Mouse (Mus musculus): ENCODE measurements around the gene Ldlrad3. TPM values are rescaled to one million over a fixed set of nuclear protein-coding genes. Genes with fewer than 3 reads are reported as not detected.

Ldlrad3 gene
- total RNA-seq, 2 experiments from 2014 or later = 9.6 to 10.6 TPM

- intact Hi-C loops (cut with DNase I) = no loop called here
- no peak for DNase-seq (ENCODE audit: low spot score in 2 of 2)
Observed at GRCm38 (mm10) chr2:102152851-102153250, 33.3 kb downstream of the Ldlrad3 start.

- peak in 1 of 2 experiments; percentile 49 for DNase-seq (ENCODE audit: low spot score in 2 of 2)
- intact Hi-C loops (cut with DNase I) = no loop called here
Observed at GRCm38 (mm10) chr2:102149058-102149457, 37.1 kb downstream of the Ldlrad3 start.

GRCm38 (mm10) chr2:102148093-102148492, 38.1 kb downstream of the Ldlrad3 start:
- DNase-seq (ENCODE audit: low spot score in 2 of 2) = no peak
- intact Hi-C loops (cut with DNase I) = no loop called here

- intact Hi-C loops (cut with DNase I) = no loop called here
- DNase-seq (ENCODE audit: low spot score in 2 of 2) = no peak
Observed at GRCm38 (mm10) chr2:102147561-102147960, 38.6 kb downstream of the Ldlrad3 start.

- intact Hi-C loops (cut with DNase I) = no loop called here
- no peak for DNase-seq (ENCODE audit: low spot score in 2 of 2)
Observed at GRCm38 (mm10) chr2:102146386-102146785, 39.8 kb downstream of the Ldlrad3 start.

- intact Hi-C loops (cut with DNase I) = no loop called here
Observed at GRCm38 (mm10) chr2:102145036-102145435, 41.1 kb downstream of the Ldlrad3 start.

GRCm38 (mm10) chr2:102144311-102144710, 41.9 kb downstream of the Ldlrad3 start:
- DNase-seq (ENCODE audit: low spot score in 2 of 2) = no peak
- intact Hi-C loops (cut with DNase I) = no loop called here

More at GRCm38 (mm10) chr2:102145036-102145435, 41.1 kb downstream of the Ldlrad3 start:
- no peak for DNase-seq (ENCODE audit: low spot score in 2 of 2)

GRCm38 (mm10) chr2:102142654-102143271, 43.4 kb downstream of the Ldlrad3 start:
- intact Hi-C loops (cut with DNase I) = no loop called here
- DNase-seq (ENCODE audit: low spot score in 2 of 2) = no peak

GRCm38 (mm10) chr2:102142197-102142623, 44.0 kb downstream of the Ldlrad3 start:
- DNase-seq (ENCODE audit: low spot score in 2 of 2) = no peak
- intact Hi-C loops (cut with DNase I) = no loop called here

- intact Hi-C loops (cut with DNase I) = no loop called here
Observed at GRCm38 (mm10) chr2:102141199-102141598, 45.0 kb downstream of the Ldlrad3 start.

GRCm38 (mm10) chr2:102137922-102138321, 48.3 kb downstream of the Ldlrad3 start:
- intact Hi-C loops (cut with DNase I) = loop anchor here (10.0 kb wide), 1 partner anchor 47 kb away; the partner anchor contains the start of gene Ldlrad3
- DNase-seq (ENCODE audit: low spot score in 2 of 2) = no peak

More at GRCm38 (mm10) chr2:102141199-102141598, 45.0 kb downstream of the Ldlrad3 start:
- no peak for DNase-seq (ENCODE audit: low spot score in 2 of 2)

GRCm38 (mm10) chr2:102136184-102136583, 50.0 kb downstream of the Ldlrad3 start:
- intact Hi-C loops (cut with DNase I) = loop anchor here (10.0 kb wide), 1 partner anchor 49 kb away; the partner anchor contains the start of gene Ldlrad3
- no peak for DNase-seq (ENCODE audit: low spot score in 2 of 2)

GRCm38 (mm10) chr2:102134510-102135262, 51.5 kb downstream of the Ldlrad3 start:
- intact Hi-C loops (cut with DNase I) = loop anchor here (10.0 kb wide), 1 partner anchor 50 kb away; the partner anchor contains the start of gene Ldlrad3
- peak; percentile 82 to 86 for DNase-seq (ENCODE audit: low spot score in 2 of 2)

GRCm38 (mm10) chr2:102132945-102133558, 53.1 kb downstream of the Ldlrad3 start:
- intact Hi-C loops (cut with DNase I) = loop anchor here (10.0 kb wide), 1 partner anchor 52 kb away; the partner anchor contains the start of gene Ldlrad3
- DNase-seq (ENCODE audit: low spot score in 2 of 2) = no peak

- intact Hi-C loops (cut with DNase I) = loop anchor here (10.0 kb wide), 1 partner anchor 54 kb away; the partner anchor contains the start of gene Ldlrad3
- DNase-seq (ENCODE audit: low spot score in 2 of 2) = peak; percentile 57 to 72
Observed at GRCm38 (mm10) chr2:102130198-102130845, 55.9 kb downstream of the Ldlrad3 start.

- no peak for DNase-seq (ENCODE audit: low spot score in 2 of 2)
- intact Hi-C loops (cut with DNase I) = no loop called here
Observed at GRCm38 (mm10) chr2:102129235-102129634, 57.0 kb downstream of the Ldlrad3 start.

- intact Hi-C loops (cut with DNase I) = no loop called here
Observed at GRCm38 (mm10) chr2:102128500-102129030, 57.6 kb downstream of the Ldlrad3 start.

GRCm38 (mm10) chr2:102127791-102128387, 58.3 kb downstream of the Ldlrad3 start:
- DNase-seq (ENCODE audit: low spot score in 2 of 2) = no peak
- intact Hi-C loops (cut with DNase I) = no loop called here

More at GRCm38 (mm10) chr2:102128500-102129030, 57.6 kb downstream of the Ldlrad3 start:
- no peak for DNase-seq (ENCODE audit: low spot score in 2 of 2)

- no peak for DNase-seq (ENCODE audit: low spot score in 2 of 2)
- intact Hi-C loops (cut with DNase I) = no loop called here
Observed at GRCm38 (mm10) chr2:102127221-102127620, 59.0 kb downstream of the Ldlrad3 start.

Data from left cerebral cortex, postnatal 14 days (tissue).